Mouse (Mus musculus) heart, postnatal 14 days (tissue): Measurements from ENCODE around the gene E2f8. TPM values are rescaled to one million over a fixed set of nuclear protein-coding genes. Genes with fewer than 3 reads are reported as not detected.

Experiments
- DNase-seq, 2 experiments: peaks; one replicate each; pipeline ENCODE4 v3.0.0; 2021 to 2022
- intact Hi-C: fragments of 180-260 bp; cut with DNase I; formaldehyde crosslinking; loops from one replicate; pipeline ENCODE4 v1.15.1; 2025
- total RNA-seq, 2 experiments: library from RNA; stranded (reverse); gene quantifications; 2 replicates each; pipeline ENCODE4 v1.2.3; 2021

The E2f8 gene
- total RNA-seq, 2 experiments from 2014 or later = 1.8 to 3.3 TPM

- DNase-seq = peak; percentile 62 to 76
- intact Hi-C loops = loop anchor here (1.0 to 10.0 kb wide), 4 partner anchors 173 to 531 kb away; no protein-coding TSS in a partner anchor
Observed at GRCm38 (mm10) chr7:48894152-48894551, 12.8 kb upstream of the E2f8 start.

DNA sequence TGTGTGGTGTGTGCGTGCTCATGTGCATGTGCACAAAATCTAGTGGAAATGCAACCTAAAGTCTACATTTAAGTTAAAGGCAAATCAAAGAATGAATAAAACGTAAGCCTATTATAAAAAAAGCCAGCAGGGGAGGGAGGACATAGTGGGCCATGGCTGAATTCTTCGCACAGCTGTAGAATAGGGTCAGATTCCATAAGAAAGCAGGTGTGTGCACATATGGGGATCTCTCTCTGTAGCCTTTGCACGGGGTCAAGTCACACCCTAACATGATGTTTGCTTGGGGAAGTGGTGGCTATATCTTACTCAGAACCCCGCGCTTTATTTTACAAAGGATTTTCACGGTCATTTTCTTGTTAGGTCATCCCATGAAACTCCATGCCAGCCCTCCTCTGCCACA lies 11.7 kb upstream of the E2f8 start:
- DNase-seq = no peak
- intact Hi-C loops = loop anchor here (5.0 to 10.0 kb wide), 3 partner anchors 174 to 532 kb away; no protein-coding TSS in a partner anchor

GRCm38 (mm10) chr7:48891029-48891428 lies 9.6 kb upstream of the E2f8 start:
- DNase-seq = no peak
- intact Hi-C loops = loop anchor here (5.0 to 10.0 kb wide), 3 partner anchors 176 to 534 kb away; no protein-coding TSS in a partner anchor

DNA sequence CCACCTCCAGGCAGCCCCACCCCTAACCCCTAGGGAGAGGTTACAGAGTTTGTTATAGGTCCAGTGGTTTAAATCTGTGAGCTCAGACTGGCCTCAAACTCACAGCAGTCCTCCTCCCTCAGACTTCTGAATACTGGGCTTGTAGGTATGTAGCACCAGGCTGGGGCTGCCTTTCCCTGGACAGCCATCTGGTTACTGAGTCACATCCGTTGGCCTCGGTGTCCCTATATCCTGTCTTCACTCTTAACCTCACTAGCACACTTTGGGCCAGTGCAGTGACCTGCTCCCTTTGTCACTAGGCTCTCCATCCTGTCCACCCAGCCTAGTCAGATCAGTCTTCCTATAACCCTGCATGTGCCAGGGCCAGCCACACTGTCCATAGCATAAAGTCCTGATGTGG lies 7.4 kb upstream of the E2f8 start:
- DNase-seq = no peak
- intact Hi-C loops = no loop called here

DNA sequence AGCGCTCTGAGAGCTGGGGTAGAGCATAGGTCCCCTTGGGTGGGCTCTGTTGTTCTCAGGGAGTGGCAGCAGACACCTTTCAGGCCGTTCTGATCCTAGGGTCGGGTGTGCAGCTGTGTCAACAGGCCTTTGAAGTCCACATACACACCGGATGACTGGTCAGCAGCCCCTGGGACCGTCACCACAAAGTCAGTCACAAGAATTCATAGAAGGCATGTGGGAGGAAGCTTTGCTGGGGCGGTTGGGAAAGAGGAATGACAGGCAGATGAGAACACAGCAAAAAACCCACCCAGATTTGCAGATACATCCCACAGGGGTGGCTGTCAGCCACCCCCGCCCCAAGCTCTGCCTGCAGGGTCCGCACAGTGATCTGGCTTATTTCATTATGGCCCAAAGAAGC lies 6.6 kb upstream of the E2f8 start:
- no peak for DNase-seq
- intact Hi-C loops = no loop called here

DNA sequence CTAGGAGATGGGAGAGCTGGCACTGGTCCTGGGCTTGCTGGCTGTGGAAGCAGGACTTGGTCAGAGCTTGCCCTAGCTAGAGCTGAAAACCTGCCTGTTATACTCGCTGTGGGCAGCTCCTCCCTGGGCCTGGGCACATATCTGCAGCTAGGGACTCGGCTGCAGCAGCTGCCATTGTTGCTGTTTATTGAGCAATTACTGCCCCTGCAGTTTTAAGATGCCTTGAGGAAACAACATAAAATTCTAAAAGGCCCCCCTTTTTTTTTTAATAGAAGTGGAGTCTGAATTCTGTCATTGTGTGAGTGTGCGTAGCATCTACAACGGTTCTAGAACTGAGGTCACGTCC lies 2.8 kb upstream of the E2f8 start:
- DNase-seq = no peak
- intact Hi-C loops = no loop called here

DNA sequence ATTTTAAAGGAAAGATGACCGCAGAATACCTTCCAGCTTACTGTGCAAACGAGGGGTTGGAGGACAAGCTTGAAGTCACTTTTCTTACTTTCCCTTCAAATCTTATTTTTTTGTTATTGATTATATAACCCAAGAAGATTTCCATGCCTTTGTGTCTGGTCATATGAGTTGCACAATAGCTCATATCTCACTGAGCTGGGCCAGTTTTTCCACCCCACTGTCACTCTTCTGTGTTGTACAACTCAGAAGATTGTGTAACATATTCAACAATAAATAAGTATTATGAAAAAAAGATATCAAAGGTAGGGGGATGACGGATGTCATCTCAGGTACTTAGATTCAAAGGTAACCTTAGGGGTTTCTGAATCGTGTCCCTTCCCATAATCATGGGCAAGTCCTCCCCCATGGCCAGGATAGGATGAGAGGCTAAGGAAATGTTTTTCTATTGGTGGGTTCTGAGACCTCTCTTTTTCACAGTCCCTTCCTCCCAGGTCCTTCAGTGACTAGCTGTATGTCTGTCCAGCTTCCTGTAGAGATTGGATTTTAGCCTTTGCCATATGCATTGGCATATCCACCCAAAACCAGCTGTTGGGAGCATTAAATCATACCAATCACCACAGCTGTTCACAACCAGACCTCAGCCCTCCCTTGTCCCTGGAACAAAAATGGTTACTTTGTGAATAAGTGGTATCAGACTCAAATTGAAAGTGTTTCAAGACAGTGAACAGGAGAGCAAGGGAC lies 2.3 kb upstream of the E2f8 start:
- no peak for DNase-seq
- intact Hi-C loops = no loop called here

DNA sequence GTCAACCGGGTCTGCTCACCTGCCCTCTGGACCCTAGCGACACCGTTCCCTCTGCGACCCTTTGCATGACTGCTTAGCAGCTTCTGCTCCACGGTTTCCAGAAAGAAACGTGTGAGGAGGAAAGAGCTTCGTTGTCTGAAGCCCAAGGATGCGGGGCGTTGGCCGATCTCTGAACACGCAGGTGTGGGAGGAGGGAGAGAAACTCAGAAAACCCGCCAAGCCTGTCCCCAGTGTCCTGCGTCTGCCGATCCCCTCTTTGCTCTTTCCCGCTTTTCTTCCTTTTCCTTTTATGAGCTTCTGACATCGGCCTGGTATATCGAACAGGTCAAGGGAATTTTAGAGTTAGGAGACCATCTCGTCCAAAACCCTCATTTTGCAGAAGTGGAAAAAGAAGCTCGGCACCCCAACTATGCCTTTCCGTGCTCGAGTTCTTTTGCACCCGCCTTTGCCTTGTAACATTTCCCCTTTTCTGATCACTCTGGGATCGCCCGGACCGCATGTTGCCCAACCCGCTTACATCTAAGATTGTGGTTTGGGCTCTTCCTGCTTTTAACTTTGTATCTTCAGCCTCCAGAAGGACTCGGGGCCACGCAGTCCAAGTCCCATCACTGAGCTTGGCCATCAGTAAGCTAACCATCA lies 694 bp upstream of the E2f8 start:
- no peak for DNase-seq
- intact Hi-C loops = no loop called here

GRCm38 (mm10) chr7:48880591-48881481 lies 560 bp downstream of the E2f8 start:
- intact Hi-C loops = no loop called here
- peak; percentile 95 to 97 for DNase-seq

DNA sequence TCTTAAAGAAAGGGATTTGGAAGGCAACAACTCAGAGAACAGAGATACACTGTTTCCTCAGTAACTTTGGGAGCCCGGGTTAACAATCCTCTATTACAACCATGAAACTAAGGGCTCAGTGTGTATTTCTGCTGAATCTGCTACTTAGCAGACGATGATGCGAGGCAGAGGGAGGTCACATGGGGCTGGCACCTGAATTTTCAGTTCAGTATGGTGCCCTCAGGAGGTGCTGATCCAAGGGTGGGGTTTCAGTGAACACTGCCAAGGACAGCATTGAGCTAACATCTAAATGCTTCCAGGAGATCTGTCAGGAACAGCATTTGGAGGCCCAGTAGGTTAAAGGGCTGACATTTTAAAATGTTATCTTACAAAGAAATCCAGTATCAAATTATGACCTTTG lies 1.8 kb downstream of the E2f8 start:
- intact Hi-C loops = no loop called here

GRCm38 (mm10) chr7:48877786-48878390 lies 3.5 kb downstream of the E2f8 start:
- intact Hi-C loops = loop anchor here (2.0 kb wide), 1 partner anchor 129 kb away; no protein-coding TSS in a partner anchor
- DNase-seq = no peak

More for the DNA sequence above, 1.8 kb downstream of the E2f8 start:
- no peak for DNase-seq

GRCm38 (mm10) chr7:48876526-48876925 lies 4.9 kb downstream of the E2f8 start:
- peak; percentile 25 to 65 for DNase-seq
- intact Hi-C loops = loop anchor here (1.0 to 2.0 kb wide), 2 partner anchors 64 to 128 kb away; no protein-coding TSS in a partner anchor

DNA sequence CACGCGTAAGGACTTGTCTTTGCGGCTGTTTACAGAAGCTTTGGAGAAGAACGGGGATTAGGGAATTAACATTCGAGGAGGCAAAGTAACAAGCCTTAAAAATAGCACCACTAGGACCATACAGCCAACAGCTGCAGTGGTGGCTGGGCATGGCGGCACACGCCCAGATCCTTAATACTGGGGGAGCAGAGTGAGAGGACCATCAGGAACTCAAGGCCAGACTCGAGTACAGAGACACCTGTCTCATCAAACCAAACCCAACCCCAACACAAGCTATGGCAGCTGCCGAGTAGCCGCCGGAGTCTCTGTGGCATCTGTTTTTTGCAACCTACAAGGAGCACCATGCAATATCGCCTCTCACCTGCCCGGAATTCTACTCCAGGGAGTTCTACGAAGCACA lies 6.3 kb downstream of the E2f8 start:
- intact Hi-C loops = loop anchor here (2.0 kb wide), 1 partner anchor 28 kb away; no protein-coding TSS in a partner anchor
- no peak for DNase-seq

DNA sequence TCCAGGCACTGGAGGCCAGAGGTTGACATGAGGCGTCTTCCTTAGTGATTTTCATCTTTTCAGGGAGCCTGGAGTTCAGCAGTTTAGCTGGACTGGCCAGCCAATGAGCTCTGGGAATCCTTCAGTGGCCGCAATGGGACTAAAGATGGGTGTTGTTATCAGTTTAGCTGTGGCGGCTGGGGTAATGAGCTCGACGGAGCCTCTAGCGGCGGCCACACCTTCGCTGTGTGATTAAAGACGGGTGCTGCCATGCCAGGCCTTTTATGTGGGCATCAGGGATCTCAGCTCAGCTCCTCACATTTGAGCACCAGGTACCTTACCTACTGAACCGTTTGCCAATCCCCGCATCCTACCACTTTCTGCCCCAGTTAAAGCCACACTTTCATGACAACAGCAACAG lies 10.1 kb downstream of the E2f8 start:
- intact Hi-C loops = no loop called here
- DNase-seq = no peak

DNA sequence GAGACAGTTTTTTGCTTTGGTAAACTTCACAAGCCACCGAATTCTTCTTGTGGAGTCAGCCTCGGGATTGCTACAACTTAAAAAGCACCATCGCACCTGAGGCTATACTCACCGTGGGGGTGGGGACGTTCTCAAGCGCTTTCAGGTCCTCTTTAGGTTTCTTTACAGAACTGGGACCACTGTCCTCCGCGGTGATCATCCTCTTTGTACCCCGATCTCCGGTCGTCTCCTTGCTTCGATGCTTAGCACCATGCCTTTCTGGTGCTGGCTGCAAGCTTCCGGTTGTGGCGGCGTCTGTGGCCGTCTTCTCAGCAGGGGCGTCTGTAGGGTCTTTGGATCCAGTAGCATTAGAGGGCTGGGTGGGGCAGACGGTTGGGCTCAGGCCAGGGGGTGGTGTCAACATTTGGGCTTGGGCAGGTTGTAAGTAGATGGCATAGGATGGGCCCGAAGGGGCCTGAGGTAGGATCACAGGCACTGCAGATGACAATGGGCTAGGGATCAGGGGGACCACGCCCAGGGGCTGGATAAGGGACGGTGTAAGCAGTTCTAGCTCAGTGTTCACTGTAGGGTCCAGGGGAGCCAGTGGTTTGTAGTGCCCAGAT lies 10.7 kb downstream of the E2f8 start:
- DNase-seq = no peak
- intact Hi-C loops = no loop called here

DNA sequence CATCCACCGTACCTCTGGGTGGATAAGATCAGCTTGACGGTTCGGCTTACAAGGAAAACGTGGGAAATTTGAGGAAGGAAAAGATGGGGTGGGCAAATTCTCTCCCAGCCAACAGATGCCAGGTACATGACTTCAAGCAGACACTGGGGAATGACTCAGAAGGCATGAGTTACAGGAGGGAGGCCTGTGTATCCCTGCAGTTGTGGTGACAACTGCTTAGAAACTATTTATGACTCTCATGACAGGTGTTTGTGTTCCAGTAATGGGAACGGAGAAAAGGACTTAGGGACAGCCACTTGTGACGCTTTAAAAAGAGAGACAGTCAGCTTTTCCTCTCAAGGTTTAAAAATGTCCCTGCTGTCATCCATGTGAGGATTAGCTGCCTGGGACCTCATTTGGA lies 11.3 kb downstream of the E2f8 start:
- DNase-seq = no peak
- intact Hi-C loops = no loop called here

- intact Hi-C loops = no loop called here
- peak; percentile 20 to 47 for DNase-seq
Observed at GRCm38 (mm10) chr7:48867576-48867975, 13.8 kb downstream of the E2f8 start.

DNA sequence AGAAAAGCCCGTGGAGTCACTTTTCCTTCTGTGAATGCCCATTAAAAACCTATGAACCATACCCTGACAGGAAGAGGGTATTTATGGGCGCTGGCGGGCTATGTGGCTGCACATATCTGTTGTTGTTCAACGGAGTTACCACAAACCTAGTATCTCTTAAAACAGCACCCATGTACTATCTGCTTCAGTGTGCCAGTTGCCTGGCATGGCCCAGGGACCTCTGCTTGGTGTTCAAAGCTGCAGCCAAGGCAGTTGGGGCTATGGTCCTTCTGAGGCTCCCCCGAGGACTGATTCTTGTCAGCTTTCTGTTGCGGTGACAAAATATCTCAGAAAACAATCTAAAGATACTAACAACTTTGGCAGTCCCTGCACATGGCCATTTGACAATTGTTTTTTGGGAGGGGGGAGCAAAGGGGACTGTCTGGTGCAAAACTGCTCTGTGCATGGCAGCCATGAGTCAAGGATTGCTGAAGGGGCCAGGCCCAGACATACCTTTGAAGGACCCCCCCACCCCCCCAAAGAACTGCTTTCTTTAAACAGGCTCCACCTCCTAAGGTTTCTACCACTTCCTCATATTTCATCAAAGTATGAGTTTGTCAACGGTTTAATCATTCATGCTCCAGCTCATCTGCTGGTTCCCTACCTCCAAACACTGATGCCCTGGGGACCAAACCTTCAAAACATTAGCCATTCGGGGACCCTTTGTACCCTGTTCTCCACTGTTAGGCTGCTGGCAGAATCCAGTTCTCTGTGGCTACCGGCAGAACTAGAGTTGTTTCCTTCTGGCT lies 16.5 kb downstream of the E2f8 start:
- no peak for DNase-seq
- intact Hi-C loops = no loop called here

- DNase-seq = no peak
- intact Hi-C loops = no loop called here
Observed at GRCm38 (mm10) chr7:48864199-48864598, 17.2 kb downstream of the E2f8 start.
